Mouse (Mus musculus): ENCODE measurements at regions not wholly inside any gene's neighbourhood (a gene's known extent, or its start where the extent isn't known, plus 50 kb on each side); places are given as distances from the start of the nearest gene placed in this dataset.

DNA sequence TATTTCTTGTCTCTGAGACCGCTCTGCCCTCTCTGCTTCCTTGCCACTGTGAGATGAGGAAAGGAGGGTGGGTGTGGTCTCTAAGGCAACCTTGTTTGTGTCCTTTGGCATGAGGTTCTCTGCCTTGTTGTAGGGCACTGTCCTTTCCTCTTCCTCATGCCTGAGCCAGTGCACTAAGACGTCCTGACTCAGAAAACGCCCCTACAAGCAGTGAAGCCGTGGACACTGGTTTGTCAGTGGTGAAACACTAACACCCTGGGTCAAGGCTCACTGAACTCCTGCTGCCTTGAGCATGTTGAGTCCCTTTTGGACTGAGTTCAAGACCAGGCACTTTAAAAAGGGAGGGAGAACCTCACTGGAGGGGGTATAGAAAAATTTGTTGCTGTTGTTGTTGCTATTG is 111.1 kb upstream of the Arhgap5 start:
- TF ChIP-seq CTCF (IDR thresholded peaks at IDR 0.05; ENCODE audit: borderline replicate concordance, extremely low read depth, insufficient read depth, insufficient read length) (no peak), POLR2A (IDR thresholded peaks at IDR 0.05; ENCODE audit: borderline replicate concordance, extremely low read depth, insufficient read depth, insufficient read length, poor library complexity, severe bottlenecking) (no peak)

Data from brain, embryonic 14.5 days (tissue).